Mouse (Mus musculus) cerebellum, postnatal 25 days (tissue): ENCODE measurements at regions not wholly inside any gene's neighbourhood (a gene's known extent, or its start where the extent isn't known, plus 50 kb on each side); places are given as distances from the start of the nearest gene placed in this dataset.
A peak's percentile ranks its signal among the peaks of the same experiment; 100 is the strongest.

Experiments
- DNase-seq, 2 experiments: peaks; one replicate each; pipeline ENCODE4 v3.0.0; 2021; ENCODE audit warnings: mixed read lengths in 2 of 2

- DNase-seq = no peak
These were observed 155.8 kb upstream of the Jarid2 start for GRCm38 (mm10) chr13:44573463-44573862.

- DNase-seq = no peak
These were observed 150.1 kb upstream of the Jarid2 start for GRCm38 (mm10) chr13:44579215-44579614.

GRCm38 (mm10) chr13:44580156-44580736, 149.0 kb upstream of the Jarid2 start:
- DNase-seq = no peak

- DNase-seq = no peak
These were observed 148.5 kb upstream of the Jarid2 start for GRCm38 (mm10) chr13:44580767-44581166.

GRCm38 (mm10) chr13:44581947-44582766, 147.1 kb upstream of the Jarid2 start:
- no peak for DNase-seq

GRCm38 (mm10) chr13:44582767-44583085, 146.5 kb upstream of the Jarid2 start:
- no peak for DNase-seq

DNA sequence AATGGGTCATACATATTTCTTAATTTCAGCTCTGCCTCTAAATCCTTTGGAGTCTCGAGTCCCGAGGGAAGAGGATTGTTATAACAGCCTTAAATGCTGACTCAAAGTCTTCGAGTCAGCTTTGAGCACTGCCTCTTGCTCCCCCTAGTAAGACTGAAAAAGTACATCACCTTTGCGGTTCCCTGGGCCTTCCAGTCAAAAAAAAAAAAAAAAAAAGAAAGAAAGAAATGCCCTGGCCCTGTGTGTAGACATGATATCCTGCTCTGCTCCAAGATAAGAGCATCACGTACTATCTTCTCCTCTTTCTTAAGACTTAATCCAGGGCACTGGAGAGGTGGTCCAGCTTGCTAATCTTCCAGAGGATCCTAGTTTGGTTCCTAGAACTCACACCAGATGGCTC, 145.7 kb upstream of the Jarid2 start:
- DNase-seq = no peak

GRCm38 (mm10) chr13:44584151-44584550, 145.1 kb upstream of the Jarid2 start:
- no peak for DNase-seq

GRCm38 (mm10) chr13:44584551-44584950, 144.7 kb upstream of the Jarid2 start:
- no peak for DNase-seq

DNA sequence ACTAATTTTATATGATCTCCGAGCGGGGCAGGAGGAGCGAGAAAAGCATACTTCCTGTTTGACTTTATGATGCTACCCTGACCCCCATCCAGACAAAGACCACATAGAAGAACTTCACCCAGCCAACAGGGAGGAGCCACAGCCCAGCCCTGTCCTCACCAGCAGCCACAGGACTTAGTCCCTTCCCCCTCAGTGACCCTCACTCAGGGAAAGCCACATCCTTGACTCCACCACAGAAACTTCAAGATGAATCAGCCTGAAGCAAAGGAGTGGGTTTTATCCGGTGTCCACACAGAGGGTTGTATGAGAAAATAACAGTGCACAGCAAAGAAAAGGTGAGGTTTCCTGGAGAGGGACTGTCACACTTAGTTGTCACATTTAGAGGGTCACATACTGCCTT, 141.4 kb upstream of the Jarid2 start:
- no peak for DNase-seq

DNA sequence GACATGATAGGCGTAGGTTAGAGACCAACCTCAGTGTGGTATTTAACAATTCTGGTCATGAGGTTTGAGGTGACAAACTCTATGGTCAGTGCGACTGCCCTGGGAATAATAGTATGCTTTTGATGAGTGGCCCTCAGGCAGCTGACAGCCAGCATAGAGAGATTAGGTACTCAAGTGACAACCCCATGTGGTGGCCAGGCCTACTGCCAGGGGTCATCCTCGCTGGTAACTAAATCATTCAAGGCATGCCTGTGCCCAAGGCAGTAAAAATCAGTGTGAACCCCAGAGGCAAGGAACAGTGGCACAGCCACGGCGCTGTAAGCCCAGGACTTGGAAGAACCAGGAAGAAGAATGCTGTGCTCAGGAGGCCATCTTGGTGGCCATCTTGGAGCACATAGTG, 134.6 kb upstream of the Jarid2 start:
- DNase-seq = no peak

DNA sequence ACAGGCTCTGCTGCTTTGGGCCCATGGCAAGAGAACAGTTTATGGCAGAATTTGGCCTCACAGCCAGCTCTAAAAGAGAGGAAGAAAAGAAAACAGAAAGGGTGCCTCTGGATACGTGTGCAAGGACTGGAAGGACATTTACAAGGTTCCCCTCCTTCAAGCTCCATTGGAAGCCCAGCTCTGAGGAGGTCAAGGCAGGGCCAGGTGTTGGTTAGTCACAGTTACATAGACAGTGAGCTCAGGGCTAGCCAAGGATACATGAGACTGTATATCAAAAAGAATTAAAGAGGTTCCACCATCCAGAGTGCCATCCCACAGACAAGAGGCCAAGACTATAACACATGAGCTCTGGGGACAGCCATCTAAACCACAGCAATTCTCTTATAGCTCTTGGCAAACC, 131.6 kb upstream of the Jarid2 start:
- DNase-seq = no peak

GRCm38 (mm10) chr13:44601024-44601423, 128.2 kb upstream of the Jarid2 start:
- no peak for DNase-seq

DNA sequence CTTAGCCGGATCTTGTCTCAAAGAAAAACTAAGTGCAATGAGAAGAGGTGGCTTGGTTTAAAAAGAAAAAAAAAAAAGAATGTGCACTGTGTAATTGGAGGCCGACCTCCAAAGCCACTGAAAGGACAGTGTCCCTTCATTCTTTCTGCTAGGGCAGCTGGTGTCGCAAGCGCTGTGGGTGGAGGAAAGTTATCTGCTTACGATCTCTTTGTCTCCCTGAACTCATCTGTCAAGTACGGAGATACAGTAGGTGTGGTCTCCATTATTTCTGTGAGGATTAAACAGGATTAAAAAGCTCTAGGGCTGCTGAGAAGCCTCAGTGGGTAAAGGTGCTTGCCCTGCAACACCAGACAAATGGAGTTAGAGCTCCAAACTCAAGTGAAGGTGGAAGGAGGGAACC, 126.6 kb upstream of the Jarid2 start:
- DNase-seq = no peak

DNA sequence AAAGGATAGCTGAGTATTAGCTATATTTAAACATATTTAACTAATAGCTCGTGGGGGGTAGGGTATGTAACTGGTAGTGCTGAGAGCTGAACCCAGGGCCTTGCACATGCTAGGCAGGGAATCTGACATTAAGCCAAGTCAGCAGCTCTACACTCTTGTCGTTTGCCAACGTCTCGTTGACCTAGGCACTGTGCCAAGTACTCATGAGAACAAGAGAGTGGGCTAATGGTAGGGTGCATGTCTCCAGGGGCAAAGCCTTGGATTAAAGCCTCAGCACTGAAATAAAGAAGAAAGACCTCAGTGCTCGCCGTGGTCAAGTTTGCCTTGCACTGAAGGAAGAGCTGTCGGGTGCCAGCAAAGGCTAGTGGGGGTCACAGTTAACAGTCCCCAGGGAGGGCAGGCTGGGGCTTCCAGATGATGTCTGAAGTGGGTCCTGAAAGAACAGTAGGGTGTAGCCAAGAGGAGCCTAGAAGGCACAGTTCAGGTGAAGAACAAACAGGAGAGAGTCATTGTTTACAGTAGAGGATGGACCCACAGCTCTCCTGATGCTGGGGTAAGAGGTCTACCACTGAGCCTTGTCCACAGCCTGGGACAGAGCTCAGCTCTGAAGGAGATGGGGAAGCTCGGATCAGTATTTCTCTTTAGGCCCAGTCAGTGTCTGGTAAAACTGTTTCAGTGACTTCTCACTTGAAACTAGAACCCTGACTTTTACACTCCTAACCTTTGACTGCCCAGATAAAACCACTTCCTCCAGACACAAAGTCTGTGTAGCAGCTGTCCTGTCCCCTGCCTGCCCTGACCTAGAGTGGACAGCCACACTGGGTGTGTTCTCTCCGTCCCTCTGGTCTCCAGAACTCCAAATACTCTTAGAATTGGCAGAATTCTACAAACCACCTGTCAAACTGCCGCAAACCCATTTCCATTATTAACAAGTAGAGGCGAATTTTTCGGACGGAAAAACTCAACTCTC, 121.7 kb upstream of the Jarid2 start:
- DNase-seq = no peak

DNA sequence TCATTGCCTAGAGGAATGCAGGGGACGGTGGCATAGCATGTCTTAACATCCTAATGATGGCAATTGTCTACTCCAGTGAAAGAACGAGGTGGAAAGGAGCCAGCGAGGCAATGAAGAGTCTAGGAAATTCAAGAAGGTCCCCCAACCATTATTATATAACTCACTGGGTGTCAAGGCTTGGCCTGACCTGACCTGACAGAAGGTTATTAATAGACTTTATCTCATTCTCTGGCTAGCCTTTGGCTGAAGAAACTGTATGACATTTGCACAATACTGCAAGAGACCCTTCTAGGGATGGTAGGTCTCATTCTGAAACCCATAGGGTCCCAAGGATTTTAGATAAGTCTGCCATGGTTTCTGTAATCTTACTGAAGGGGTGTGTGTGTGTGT, 121.0 kb upstream of the Jarid2 start:
- no peak for DNase-seq

GRCm38 (mm10) chr13:44608681-44609335, 120.5 kb upstream of the Jarid2 start:
- no peak for DNase-seq

- no peak for DNase-seq
These were observed 119.7 kb upstream of the Jarid2 start for GRCm38 (mm10) chr13:44609606-44610005.

DNA sequence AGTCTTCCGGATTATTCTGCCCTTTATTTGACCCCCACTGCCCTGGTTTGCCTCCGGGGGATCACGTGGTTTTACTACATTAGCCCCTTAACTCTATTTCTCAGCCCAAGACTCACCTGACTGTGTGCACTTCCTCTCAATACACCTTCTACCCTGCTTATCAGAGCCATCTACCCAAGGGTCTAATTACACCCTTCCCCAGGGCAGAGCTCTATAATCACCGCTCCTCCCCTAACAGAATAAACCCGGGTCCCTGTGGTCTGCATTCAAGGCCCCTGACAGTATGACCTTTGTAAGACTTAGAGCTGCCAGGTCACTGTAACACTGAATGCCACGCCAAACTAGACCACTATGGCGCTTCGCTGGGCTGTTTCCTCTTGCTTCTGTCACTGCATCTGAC, 113.6 kb upstream of the Jarid2 start:
- no peak for DNase-seq

DNA sequence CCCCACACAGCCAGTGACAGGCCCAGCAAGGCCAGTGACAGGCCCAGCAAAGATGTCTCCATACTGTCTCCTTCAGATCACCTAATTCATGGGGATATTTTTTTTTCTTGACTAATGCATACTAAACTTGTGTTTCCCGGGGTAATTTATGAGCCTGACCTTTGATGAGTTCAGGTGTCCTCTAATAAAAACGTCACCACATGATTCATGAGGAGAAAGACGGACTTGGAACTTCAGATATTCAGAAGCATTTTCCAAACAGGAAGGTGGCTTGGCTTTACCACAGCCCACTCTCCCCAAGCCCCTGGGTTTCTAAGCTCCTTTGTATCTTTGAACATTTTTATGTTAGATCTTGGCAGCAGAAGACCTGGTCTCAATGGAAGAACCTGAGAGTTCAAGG, 110.9 kb upstream of the Jarid2 start:
- DNase-seq = no peak

GRCm38 (mm10) chr13:44622661-44623355, 106.5 kb upstream of the Jarid2 start:
- DNase-seq = peak; percentile 32 to 42

- no peak for DNase-seq
These were observed 104.6 kb upstream of the Jarid2 start for GRCm38 (mm10) chr13:44624716-44625115.
